ENCODE assay signal across 11 mouse cellular contexts in genomic region chr1:129955478-129955877, GRCm38 (mm10).
"Had no signal": no experiment of that assay in that cellular context is flagged by ENCODE, and none has a peak within 500 bp of the region (broad histone marks: within the 10 kb centered on the region; RNA-seq: fewer than 3 reads in every experiment).

No protein-coding gene starts in this region.

- DNase-seq: kidney, adult 2 months; kidney, postnatal 14 days; left cerebral cortex, postnatal 4 days; lung, adult 18-20 months; right cerebral cortex, postnatal 14 days; thymus, postnatal 36 days had no signal

- H3K4me1 ChIP-seq: kidney, embryonic 15.5 days; limb, embryonic 13.5 days; stomach, embryonic 15.5 days had no signal

- ATAC-seq: intestine, embryonic 16.5 days had no signal

- H3K9me3 ChIP-seq: kidney, embryonic 15.5 days; limb, embryonic 13.5 days; stomach, embryonic 15.5 days had no signal

- H3K4me2 ChIP-seq: kidney, embryonic 15.5 days; limb, embryonic 13.5 days; stomach, embryonic 15.5 days had no signal

- H3K27me3 ChIP-seq: kidney, embryonic 15.5 days; limb, embryonic 13.5 days; stomach, embryonic 15.5 days had no signal

- H3K27ac ChIP-seq: kidney, embryonic 15.5 days; limb, embryonic 13.5 days; stomach, embryonic 15.5 days had no signal

- H3K9ac ChIP-seq: kidney, embryonic 15.5 days; limb, embryonic 13.5 days; liver, embryonic 14.5 days; stomach, embryonic 15.5 days had no signal

- H3K4me3 ChIP-seq: kidney, embryonic 15.5 days; limb, embryonic 13.5 days; stomach, embryonic 15.5 days had no signal

- H3K36me3 ChIP-seq: kidney, embryonic 15.5 days; limb, embryonic 13.5 days; stomach, embryonic 15.5 days had no signal
